Mouse (Mus musculus): ENCODE results near the gene Bod1l. TPM values are rescaled to one million over a fixed set of nuclear protein-coding genes. Genes with fewer than 3 reads are reported as not detected.

Bod1l gene
- polyA plus RNA-seq, 1 experiment: 17.8 TPM

DNA sequence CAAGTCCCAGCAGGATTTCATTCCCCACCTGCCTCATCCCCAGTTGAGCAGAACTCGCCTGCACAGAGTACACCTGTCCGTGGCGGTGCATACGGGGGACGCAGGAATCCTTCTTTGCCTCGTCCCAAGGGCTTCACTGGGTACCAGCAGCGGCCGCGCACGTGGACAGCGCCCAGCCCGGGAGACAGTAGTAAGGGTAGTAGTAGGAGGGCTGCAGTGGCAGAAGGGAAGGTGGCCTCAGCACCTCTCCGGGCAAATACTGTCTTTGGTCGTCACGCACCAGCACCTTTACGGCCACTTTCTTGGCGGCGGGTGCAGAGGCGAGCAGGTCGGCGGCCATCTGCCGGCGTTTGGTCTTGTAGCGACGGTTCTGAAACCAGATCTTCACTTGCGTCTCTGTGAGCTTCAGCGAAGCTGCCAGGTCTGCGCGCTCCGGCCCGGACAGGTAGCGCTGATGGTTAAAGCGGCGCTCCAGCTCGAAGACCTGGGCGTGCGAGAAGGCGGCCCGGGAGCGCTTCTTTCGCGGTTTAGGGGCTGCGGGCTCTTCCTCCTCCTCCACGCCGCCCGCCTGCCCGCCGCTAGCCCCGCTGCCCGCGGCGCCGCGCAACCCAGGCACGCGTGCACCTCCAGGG is 82.5 kb downstream of the Bod1l start:
- no peak for DNase-seq (ENCODE audit: extremely low spot score in 1 of 2, low spot score in 1 of 2)

DNA sequence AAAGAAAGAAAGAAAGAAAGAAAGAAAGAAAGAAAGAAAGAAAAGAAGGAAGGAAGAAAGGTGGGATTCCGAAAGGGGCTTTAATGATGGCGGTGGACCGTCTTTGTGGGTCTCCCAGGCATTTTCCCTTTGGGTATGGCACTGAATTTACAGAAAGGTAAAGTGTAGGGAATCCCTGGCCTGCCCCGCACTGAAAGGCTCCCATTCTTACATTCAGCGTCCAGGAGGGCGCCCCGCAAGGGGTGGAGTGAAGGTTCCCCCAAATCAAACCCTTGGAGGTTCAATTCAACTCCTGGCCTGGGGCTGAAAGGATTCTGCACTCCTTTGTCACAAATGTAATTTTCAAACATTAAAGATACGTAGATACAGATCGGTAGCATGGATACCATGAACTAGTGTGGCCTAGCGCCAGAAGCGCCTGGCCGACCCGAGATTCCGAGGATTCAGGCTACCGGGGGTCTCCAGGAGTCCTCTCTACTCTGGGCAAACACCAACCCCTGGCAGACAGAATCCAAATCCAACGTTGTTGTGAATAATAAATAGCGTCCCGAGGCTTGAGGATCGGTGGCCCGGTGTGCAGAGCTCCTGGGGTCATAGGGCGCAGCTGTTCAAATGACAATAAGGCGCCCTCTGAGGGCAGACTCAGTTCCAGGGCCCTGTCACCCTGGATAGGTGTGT is 83.1 kb downstream of the Bod1l start:
- no peak for DNase-seq (ENCODE audit: extremely low spot score in 1 of 2, low spot score in 1 of 2)

- DNase-seq (ENCODE audit: extremely low spot score in 1 of 2, low spot score in 1 of 2): no peak
Measured at GRCm38 (mm10) chr5:41760071-41760470, 84.0 kb downstream of the Bod1l start.

GRCm38 (mm10) chr5:41758671-41759639 is 85.2 kb downstream of the Bod1l start:
- no peak for DNase-seq (ENCODE audit: extremely low spot score in 1 of 2, low spot score in 1 of 2)

DNA sequence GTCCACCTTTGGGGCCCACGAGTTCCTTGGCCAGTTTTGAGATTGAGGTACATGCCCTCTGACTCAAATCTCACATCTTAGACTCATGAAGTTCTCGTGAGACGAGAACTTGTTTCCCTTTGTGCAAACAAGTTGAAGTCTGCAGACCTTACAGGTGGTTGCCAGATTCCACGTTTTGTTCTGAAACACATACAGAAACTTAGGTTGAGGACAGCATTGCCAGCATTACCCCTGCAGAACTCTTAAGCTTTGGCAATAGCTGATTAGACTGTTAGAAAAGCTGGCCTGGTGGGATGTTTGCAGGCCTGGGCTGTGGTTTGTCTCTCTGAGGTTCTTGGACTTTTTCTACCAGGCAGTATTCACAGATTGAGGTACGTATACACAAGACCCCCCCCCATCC is 86.8 kb downstream of the Bod1l start:
- DNase-seq (ENCODE audit: extremely low spot score in 1 of 2, low spot score in 1 of 2): no peak

GRCm38 (mm10) chr5:41756396-41756795 is 87.7 kb downstream of the Bod1l start:
- DNase-seq (ENCODE audit: extremely low spot score in 1 of 2, low spot score in 1 of 2): no peak

DNA sequence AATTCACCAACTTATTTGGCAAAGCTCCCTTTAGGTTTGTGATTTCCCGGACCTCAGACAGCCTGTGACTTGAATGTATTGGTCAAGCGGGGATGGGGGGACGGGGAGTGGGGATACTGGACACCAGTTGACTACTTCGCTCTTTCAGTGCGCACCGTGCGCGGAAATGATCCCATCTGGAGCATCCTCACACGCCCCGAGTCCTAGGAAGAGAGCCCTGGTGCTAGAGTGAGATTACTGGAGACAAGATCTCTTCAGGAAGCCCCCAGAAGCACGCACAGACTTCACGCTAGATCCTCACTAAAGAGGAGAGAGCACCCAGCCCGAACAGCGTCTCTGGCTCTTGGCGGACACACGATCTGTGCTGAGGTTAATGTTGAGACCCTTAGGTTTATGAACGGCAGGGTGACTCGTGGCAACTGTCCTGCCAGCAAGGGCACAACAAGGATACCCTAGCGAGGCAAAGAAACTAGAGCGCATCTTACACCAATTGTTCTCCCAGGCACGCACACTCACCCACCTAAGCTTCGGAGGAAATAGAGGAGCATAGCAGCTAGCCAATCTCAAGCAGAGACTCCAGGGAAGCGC is 88.6 kb downstream of the Bod1l start:
- no peak for DNase-seq (ENCODE audit: extremely low spot score in 1 of 2, low spot score in 1 of 2)

DNA sequence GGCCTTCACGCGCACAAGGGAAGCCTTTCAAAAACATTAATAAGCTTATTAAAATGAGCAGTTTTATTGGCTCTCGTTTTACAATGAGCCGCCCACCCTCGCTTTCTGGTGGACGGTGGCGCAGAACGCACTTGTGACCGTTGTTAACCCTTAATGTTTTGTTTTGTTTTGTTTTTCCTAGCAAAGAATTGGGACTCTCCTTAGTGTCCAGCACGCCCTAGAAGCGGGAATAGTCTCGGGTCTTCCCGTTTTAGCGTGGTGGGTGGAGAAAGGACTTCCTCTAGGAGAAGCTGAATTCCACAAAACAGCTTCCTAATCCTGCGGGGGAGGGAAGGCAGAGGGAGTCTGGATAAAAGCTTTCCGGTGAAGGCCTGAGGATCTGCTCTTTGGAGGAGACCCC is 89.3 kb downstream of the Bod1l start:
- no peak for DNase-seq (ENCODE audit: extremely low spot score in 1 of 2, low spot score in 1 of 2)

- DNase-seq (ENCODE audit: extremely low spot score in 1 of 2, low spot score in 1 of 2): no peak
Measured at GRCm38 (mm10) chr5:41754226-41754775, 89.8 kb downstream of the Bod1l start.

DNA sequence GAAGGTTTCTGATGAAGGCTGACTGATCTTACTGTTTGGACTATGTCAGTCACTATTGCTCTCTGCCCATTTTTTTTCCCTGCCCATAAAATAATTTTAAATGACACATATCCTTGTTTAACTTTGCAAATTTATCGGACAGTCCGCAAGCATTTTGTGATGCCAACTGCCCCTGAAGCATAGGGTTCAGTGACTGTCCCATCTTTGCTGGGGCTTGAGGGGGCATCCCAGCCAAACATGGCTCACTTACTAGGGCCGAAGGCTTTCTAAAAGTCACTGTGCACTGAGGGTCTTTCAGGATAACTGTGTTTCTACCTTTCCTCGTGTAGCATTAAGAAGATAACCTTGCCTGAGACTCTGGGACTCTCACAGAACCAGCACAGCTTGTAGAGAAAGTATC is 91.4 kb downstream of the Bod1l start:
- no peak for DNase-seq (ENCODE audit: extremely low spot score in 1 of 2, low spot score in 1 of 2)

GRCm38 (mm10) chr5:41744898-41745780 is 99.0 kb downstream of the Bod1l start:
- no peak for DNase-seq (ENCODE audit: extremely low spot score in 1 of 2, low spot score in 1 of 2)

DNA sequence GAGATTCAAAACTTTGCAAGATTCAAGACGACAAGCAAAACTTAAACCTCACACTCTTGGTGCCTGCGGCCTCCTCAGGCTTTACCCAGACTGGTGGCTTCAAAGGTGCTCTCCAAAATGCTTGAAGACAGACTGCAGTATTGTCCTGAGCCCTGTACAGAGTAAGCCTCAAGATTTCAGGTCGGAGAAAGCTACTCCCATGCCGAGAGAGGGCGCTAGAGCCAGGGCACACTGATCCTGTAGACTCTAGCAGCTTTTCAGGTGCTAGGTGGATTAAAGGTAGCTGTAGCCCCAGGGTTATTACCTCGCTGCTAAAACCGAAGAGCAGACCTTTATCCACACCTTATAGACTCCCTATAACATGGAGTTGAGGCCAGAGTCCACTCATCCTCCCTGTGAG is 99.9 kb downstream of the Bod1l start:
- no peak for DNase-seq (ENCODE audit: extremely low spot score in 1 of 2, low spot score in 1 of 2)

DNA sequence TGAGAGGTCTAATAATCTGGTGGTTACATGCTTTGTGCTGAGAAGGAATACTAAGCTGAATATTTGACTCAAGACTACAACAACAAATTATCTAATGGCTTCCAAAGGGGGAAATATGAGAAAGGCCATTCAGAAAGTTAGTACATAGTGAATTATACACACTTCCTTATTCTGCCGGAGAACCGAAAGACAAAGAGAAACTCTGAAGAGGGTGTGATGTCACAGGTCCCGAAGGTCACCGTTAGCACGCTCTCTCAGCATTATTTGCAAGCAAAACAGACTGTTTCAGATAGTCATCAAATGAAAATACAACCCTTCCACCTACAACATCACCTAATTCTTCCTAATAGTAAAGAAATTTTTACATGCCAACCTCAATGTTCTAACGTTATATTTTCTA is 105.3 kb downstream of the Bod1l start:
- no peak for DNase-seq (ENCODE audit: extremely low spot score in 1 of 2, low spot score in 1 of 2)

Other genes starting within 250 kb of the Bod1l start
- gene Rab28, start 136.2 kb downstream of the Bod1l start, polyA plus RNA-seq (2012; rRNA removed): 71.4 and 82.0 TPM in 2 replicates
- not detected in 2 replicates for gene Nkx3-2, start 79.8 kb downstream of the Bod1l start, polyA plus RNA-seq (2012; rRNA removed)
- gene Gm16223, start 223.6 kb upstream of the Bod1l start, polyA plus RNA-seq (2012; rRNA removed): not detected in 2 replicates

All from frontal cortex, adult 2 months (tissue).